Mouse (Mus musculus): ENCODE results near the gene Add1. TPM values are rescaled to one million over a fixed set of nuclear protein-coding genes. Genes with fewer than 3 reads are reported as not detected.
"Not testable (repeated sequence)": the region's sequence is repeated elsewhere in the genome, so short reads cannot be mapped to it uniquely, and the experiment has no call there.

Gene Add1
- total RNA-seq, 2 experiments from 2014 or later, result 61.8 to 68.6 TPM

DNA sequence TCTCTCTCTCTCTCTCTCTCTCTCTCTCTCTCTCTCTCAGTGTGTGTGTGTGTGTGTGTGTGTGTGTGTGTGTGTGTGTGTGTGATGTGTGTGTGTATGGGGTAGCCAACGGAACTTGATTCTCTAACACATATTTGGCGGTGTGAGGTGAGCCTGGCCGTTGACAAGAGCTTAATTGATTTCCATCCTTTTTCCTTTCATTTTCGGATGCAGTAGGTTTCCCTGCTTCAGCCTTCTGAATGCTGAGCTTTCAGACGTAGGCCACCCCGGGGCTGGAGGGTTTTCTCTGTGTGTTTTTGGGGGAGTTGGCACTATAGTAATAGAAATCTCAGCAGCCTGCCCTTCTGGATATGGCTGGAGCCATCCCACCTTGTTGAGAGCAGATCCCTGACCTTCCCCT, 23.2 kb upstream of the Add1 start:
- DNase-seq, result no peak

DNA sequence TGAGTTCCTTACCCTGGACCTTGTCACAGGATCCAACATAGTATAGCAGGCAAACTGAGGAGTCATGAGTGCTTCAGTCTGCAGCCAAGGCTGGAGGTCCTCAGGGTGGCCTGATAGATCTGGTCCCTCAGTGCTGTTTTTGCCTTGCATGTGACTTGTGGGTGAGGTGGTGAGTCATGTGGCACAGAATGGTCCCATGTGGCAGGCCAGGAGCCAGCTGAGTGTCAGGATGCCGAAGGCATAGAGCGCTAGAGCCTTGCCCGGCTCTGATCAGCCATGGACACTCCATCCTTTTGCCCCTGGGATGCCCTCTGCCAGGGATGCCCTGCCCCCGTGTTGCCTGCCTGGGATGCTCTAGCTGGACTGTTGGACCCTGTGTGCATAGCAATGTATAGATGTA, 21.6 kb upstream of the Add1 start:
- DNase-seq, result no peak

DNA sequence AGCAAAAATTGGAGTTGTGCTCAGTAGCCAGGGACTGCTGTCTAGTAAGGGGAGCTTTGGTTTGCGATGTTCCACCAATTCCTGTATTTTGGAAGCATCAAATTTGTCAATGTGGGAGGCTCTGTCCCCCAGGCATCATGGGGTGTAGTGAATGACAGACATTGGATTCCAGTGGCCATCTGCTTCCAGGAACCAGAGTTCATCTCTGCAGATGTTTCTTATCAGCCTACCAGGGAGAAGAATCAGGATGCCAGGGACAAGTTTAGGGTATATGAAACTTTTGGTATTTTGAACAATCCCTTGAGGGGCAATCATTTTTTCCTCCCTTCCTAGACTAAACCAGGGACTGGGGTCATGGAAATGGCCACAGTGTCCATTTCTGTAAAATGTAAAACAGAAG, 9.6 kb upstream of the Add1 start:
- DNase-seq, result no peak

DNA sequence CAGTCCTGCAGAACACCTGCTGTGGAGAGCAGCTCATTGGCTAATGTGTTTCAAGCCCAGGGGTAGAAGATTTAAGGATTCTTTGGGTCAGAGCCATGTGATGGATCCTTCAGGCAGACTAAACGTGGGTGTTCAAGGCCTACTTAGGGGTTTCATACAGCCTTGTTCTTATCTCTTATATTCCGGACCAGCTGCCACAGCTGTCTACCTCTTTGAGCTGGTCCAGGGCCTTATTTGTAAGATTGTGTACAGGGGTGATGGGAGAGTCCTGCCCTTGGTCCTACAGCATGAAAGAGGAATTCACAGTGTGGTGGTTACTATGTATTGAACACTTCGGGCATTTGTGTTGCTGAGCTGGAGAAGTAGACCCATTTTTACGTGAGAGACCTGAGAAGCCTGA, 9.2 kb upstream of the Add1 start:
- no peak for DNase-seq

DNA sequence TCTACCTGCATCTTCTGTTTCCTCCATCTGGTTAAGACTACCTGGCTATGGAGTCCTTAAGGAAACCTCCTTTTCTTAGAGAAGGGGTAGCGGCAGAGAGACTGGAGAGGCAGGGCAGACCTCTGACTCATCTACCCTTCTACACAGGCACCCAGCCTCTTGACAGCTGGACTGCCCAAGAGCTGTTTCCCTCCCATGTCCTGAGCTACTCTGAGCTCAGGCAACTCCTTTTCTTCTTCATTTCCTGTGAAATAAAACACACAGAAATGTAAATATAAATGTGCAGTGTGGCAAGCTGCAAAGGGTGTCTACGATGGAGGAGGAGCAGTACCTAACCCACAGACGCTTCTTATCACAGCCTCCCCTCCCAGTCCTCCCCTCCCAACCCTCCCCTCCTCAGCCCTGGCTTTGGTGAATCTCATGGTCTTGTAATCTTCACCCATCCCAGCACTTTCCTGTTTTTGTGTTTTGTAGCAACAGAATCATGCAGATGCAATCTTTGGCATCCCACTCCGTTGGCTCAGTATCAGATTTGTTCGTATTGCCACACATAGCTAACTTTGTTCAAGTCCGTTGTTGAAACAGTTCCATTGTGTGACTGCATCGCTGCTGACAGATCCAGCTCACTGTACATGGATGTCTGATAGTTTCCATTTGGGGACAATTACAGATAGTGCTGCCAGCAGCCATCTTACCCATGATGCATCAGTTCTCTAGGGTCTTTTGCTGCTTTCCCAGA, 7.8 kb upstream of the Add1 start:
- DNase-seq, result peak; percentile 73

DNA sequence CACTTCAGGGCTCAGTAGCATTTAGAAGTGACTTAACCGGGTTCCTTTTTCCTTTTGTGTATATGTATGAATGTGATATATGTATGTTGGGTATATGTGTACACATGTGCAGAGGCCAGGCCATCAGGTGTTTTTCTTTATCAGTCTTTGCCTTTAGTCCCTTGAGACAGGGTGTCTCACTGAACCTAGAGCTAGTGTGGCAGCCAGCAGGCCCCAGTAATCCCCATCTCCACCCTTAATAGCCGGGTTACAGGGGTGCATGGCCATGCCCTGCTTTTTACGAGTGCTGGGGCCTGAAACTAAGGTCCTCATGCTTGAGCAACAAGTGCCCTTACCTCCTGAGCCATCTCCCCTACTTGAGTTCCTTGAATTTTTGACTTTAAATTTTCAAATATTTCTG, 1.9 kb upstream of the Add1 start:
- DNase-seq, result no peak

DNA sequence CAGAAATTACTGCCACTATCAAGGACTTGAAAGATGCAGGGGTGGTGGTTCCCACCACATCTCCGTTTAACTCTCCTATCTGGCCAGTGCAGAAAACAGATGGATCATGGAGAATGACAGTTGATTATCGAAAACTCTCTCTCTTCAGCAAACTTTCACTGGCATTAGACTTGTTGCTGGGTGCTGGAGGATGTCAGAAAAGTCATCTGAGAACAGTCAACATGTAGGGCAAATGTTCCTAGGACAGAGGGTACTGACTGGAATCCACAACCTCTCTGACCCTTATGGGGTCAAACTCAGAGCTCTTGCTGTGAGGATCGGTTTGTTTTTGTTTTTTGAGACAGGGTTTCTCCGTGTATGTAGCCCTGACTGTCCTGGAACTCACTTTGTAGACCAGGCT, 896 bp upstream of the Add1 start:
- not testable (repeated sequence) for DNase-seq

DNA sequence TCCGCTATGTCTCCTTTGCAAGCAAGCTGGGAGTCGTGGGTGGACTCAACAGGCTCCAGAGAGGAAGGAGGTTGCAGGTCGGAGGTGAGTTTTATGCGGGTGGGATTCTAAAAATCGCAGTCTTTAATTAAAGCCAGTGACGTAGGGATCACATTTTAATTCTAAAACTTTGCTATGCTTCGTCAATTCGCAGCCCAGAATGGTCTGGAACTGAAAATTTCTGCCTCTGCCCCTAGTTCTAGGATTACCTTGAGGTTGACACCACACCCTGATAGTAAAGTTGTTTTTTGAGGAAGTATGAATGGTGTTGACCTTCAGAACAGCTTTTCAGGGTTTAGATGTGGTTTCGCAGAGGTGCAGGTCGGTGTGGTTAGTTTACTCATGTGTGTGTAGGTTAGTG, 1.3 kb downstream of the Add1 start:
- no peak for DNase-seq

DNA sequence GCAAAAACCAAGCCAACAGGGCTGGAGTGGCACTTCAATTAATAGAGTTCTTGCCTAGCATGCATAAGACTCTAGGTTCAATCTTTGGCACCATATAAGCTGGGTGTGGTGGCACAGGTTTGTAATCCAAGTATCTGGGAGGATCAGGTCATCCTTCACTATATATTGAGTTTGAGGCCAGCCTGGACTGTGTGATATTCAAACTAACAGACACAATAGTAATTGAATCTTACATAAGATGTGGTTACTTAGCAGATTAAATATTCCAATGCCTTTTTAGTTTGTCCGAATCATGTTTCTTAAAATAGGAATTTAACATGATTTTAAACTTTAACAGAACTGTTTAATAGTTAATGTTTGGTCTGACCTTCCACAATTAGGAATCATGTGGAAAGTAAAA, 2.8 kb downstream of the Add1 start:
- DNase-seq, result no peak

DNA sequence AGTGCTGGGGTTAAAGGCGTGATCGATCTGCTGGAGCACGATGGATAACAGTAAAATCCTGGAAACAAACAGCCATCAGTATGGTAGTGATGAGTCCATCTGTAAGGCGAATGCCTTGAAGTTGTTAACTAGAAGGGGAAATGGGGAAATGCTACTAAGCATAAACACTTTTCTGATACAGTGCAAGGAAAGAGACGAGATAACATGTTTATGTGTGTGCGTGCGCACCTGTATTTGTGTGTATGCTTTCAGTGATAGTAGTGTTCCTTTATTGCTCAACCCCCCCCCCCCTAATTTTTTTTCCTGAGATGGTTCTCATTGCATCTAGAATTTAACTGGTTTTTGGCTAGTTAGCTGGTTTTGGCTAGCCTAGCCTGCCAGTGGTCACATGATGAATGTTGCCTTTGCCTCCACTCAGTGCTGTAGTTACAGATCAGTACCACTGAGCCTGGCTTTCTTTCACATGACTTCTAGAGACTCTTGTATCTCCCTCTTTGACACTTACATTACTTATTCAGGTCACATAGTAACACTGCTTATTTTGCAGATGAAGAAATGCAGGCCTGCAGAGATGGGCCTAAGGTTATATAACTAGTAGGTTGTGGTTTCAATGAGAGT, 4.7 kb downstream of the Add1 start:
- no peak for DNase-seq

DNA sequence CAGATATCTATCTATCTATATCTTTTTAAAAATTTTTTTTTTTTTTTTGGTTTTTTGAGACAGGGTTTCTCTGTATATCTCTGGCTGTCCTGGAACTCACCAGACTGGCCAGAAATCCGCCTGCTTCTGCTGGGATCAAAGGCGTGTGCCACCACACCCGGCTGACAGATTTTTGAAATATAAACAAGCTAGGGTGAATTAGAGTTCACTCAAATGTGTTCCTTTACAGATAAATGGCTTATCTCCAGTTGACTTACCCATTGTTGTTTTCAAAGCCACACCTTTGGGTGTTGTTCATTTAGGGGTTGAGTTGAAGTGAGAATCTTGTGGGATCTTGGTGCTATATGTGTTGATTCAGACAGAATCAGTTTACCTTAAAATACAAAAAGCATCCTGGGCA, 5.9 kb downstream of the Add1 start:
- DNase-seq, result no peak

DNA sequence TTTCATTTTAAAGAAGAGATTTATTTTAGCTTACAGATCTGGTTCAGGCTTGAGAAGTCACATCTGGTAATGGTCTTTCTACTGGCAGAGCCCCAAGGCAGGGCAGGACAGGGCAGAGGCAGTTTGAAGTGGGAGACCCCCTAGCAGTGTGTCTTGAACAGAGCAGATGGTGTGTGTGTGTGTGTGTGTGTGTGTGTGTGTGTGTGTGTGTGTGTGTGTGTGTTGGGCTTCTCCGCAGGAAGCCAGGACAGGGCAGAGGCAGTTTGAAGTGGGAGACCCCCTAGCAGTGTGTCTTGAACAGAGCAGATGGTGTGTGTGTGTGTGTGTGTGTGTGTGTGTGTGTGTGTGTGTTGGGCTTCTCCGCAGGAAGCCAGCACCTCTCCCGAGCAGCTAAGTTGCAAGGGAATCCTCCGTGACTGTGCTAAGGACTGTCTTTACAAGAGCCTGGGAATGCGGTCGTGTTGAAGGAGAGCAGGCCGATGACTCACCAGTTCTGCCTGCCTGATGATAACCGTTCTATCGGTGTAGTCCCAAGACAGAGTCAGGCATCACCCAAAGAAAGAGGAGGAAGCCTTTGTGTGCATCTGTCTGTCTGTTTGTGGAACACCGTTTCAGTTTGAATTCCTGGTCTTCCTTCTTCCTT, 8.3 kb downstream of the Add1 start:
- DNase-seq, result not testable (repeated sequence)

DNA sequence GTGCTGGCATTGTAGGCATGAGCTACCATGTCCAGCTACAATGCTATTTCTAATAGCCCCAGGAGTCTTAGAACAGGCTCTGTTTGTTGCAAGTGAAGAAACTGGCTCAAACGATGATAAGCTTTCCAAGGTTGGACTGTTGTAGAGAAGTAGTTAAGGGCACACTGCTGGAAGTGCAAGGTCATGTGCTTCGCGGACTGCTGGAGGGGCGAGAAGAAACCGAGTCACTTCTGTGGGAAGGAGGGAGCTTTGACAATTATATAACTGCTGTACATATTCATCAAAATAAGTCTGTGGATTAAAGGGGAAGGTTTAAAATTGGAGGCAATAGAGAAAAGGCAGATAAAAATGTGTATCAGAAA, 8.8 kb downstream of the Add1 start:
- DNase-seq, result no peak

DNA sequence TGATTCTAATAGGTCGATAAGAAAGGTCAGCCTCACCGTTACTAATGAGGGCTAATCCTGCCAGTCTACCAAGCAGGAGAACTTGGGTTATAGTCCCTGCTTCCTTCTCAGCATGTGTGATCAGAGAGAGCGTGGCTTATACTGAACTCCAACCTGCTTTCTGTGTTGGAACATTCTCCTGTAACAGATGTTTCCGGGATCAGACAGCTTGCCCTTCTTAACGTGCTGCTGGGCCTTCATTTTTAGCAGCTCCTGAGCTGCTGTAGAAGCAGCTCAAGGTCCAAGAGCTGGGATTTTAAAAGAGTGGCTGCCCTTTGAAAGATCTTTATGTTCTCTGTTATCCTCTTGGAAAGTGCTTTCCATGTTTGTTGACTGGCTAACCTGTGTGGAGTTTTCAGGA, 11.8 kb downstream of the Add1 start:
- DNase-seq, result no peak

DNA sequence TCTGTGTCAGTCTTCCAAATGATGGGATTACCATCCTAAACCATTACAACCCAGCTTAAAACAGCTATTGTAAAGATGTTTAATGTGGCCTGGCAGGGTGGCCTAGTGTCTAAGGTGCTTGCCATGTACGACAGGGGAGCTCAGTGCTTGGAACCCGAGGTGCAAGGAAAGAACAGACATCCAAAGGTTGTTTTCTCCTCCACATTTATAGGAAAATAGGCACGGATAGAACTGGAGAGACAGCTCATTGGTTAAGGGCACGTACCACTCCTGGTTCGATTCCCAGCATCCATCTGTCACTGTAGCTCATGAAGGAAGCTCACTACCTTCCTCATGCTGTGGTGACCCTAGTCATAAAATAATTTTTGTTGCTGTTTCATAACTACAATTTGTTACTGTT, 14.4 kb downstream of the Add1 start:
- DNase-seq, result no peak

DNA sequence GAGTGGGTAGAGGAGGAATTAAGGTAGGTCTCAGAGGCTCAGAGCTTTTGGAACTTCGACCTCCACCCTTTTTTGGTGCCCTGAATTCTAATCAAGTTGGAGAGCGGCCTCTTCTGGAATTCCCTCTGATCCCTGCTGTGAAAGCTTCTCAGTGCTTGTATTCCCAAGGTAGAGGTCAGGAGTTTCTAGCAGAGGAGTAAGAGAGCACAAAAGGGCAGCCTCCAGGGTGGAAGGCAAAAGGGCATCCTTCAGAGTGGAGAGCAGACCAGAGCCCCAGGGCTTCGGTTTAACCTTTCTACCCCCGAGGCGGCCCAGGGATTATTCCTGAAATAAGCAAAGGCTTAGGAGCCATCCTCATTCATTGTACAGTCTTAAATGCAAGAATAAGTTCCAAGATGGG, 16.6 kb downstream of the Add1 start:
- DNase-seq, result no peak

DNA sequence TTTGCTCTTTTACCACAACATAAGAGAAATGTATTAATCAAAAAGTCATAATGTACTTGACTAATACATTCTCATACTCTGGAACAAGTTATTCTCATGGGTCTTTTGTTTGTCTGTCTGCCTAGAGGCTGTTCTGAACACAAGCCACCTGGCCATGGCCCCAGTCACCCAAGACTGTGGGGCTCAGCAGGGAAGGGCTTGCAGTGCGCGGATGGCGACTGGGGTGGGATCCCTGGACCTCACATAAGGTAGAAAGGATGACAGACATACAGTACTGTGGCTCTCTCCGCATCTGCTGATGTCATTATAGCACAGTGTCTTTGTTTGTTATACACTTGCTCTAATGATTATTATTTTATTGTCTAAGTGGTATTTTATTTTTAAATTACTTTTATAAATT, 17.2 kb downstream of the Add1 start:
- no peak for DNase-seq

DNA sequence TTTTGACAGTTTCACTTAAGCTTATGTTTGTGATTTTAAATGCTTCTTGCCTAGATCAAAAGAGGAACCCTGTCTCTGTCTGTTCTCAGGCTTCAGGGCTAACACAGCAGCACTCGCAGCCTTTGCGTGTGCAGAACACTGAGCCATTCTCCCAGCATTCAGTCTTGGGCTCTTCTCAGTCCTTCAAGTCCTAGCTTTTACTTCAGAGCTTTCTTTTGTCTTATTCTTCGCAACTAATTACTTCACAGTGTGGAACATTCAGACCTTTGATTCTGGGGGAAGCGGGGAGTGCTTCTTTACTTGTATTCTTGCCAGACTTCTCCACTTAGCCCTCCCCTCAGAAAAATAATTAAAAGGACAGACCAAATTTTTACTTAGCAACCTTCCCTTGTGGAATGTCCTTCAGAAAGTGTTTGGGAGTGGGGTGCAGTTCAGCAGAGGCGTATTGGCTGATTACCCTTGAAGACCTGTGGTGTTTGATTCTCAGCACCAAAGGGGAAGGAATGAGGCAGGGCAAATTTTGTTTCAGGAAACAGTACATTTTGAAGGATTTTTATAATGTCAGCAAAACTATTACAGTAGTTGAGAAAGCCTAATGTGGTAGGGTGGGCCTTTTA, 18.0 kb downstream of the Add1 start:
- DNase-seq, result no peak

DNA sequence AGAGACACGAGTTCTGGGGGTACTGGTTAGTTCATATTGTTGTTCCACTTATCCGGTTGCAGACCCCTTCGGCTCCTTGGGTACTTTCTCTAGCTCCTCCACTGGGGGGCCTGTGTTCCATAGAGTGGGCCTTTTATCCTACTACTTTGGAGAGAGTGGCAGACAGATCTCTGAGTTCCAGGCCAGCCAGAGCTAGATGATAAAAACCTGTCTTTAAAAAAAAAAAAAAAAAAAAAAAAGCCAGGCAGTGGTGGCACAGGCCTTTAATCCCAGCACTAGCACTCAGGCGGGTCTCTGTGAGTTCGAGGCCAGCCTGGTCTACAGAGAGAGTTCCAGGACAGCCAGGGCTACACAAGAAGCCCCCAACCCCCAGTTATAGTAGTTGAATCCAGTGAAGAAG, 18.8 kb downstream of the Add1 start:
- not testable (repeated sequence) for DNase-seq

DNA sequence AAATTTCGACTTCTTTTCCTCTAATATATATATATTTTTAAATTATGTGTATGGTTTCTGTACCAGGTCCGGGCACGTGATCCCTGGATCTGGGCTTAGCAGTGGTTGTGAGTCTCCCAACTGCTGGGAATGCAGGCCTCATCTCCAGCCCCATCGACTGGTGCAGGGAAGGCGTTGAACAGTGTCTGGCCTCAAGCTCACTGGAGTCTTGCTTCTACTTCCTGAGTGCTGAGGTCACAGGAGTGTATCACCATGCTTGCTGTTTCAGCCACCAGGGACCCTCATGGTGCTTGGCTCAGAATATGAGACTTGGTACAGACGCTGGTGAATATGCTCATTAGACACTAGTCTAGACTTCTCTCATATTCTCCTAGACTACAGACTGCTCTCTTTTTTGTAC, 19.2 kb downstream of the Add1 start:
- DNase-seq, result no peak

DNA sequence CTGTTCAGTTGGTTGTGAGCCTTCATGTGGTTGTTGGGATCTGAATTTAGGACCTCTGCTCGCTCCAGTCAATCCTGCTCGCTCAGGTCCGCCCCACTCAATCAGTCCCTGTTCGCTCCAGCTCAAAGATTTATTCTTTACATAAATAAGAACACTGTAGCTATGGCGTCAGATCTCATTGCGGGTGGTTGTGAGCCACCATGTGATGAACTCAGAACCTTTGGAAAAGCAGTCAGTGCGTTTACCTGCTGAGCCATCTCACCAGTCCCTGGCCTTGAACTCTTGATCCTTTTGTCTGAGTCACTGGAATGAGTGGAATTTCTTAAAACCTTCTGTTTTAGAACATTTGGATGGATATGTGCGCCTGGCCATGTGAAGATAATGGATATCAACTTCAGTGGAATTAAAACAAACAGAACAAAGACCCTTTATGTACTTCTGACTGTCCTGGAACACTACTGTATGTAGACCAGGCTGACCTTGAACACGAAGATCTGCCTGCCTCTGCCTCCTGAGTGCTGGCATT, 19.8 kb downstream of the Add1 start:
- no peak for DNase-seq

DNA sequence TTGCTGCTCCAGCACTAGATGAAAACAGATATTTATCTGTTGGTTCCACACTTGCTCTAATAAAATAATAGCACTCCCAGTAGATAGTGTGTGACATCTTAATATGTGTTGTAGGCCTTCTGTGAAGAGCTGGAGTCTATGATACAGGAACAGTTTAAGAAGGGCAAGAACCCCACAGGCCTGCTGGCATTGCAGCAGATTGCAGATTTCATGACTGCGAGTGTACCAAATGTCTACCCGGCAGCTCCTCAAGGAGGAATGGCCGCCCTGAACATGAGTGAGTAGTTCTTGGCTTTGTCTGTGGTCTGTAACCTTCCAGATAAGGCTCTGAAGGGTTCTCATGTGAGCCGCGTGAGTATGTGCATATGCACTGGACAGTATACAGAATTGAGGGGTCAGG, 31.1 kb downstream of the Add1 start:
- DNase-seq, result no peak

All from gastrocnemius, postnatal 25 days (tissue).